Mouse (Mus musculus) inflammation-experienced regulatory T-cells, adult 6 months (primary cell): ENCODE data around the gene 2010111I01Rik. TPM values are rescaled to one million over a fixed set of nuclear protein-coding genes. Genes with fewer than 3 reads are reported as not detected.
"Not testable (repeated sequence)": the region's sequence is repeated elsewhere in the genome, so short reads cannot be mapped to it uniquely, and the experiment has no call there.

Source experiments
- ATAC-seq: one replicate; pipeline ENCODE4 v1.8.0; 2017
- polyA plus RNA-seq, 3 experiments: library from polyadenylated mRNA; unstranded; fragments of 100-300 nt; shearing (Covaris generic); gene quantifications; one replicate each; pipeline ENCODE4 v1.2.1; 2017

Gene 2010111I01Rik
- 100 to 1,000 TPM; 191 to 238 (median 213) TPM for polyA plus RNA-seq

GRCm38 (mm10) chr13:62964640-62965311 lies at the start of gene 2010111I01Rik:
Gene 2010111I01Rik, plus strand, starts transcription at chr13:62964893.
- peak; percentile 97 for ATAC-seq

- ATAC-seq, result no peak
Measured at GRCm38 (mm10) chr13:62916675-62917074, 48.0 kb upstream of the 2010111I01Rik start.

- no peak for ATAC-seq
Measured at GRCm38 (mm10) chr13:62917416-62918110, 47.1 kb upstream of the 2010111I01Rik start.

- ATAC-seq, result peak; percentile 60
Measured at GRCm38 (mm10) chr13:62919647-62920341, 44.9 kb upstream of the 2010111I01Rik start.

- no peak for ATAC-seq
Measured at GRCm38 (mm10) chr13:62922645-62923044, 42.0 kb upstream of the 2010111I01Rik start.

GRCm38 (mm10) chr13:62923182-62923581 lies 41.5 kb upstream of the 2010111I01Rik start:
- ATAC-seq, result no peak

GRCm38 (mm10) chr13:62926479-62926878 lies 38.2 kb upstream of the 2010111I01Rik start:
- ATAC-seq, result no peak

- no peak for ATAC-seq
Measured at GRCm38 (mm10) chr13:62927470-62927869, 37.2 kb upstream of the 2010111I01Rik start.

GRCm38 (mm10) chr13:62929144-62929543 lies 35.5 kb upstream of the 2010111I01Rik start:
- not testable (repeated sequence) for ATAC-seq

GRCm38 (mm10) chr13:62929766-62930389 lies 34.8 kb upstream of the 2010111I01Rik start:
- no peak for ATAC-seq

GRCm38 (mm10) chr13:62932452-62932851 lies 32.2 kb upstream of the 2010111I01Rik start:
- ATAC-seq, result no peak

GRCm38 (mm10) chr13:62939371-62939770 lies 25.3 kb upstream of the 2010111I01Rik start:
- ATAC-seq, result no peak

GRCm38 (mm10) chr13:62939797-62940196 lies 24.9 kb upstream of the 2010111I01Rik start:
- ATAC-seq, result no peak

- ATAC-seq, result no peak
Measured at GRCm38 (mm10) chr13:62940721-62941120, 24.0 kb upstream of the 2010111I01Rik start.

GRCm38 (mm10) chr13:62941341-62942005 lies 23.2 kb upstream of the 2010111I01Rik start:
- no peak for ATAC-seq

- ATAC-seq, result no peak
Measured at GRCm38 (mm10) chr13:62943274-62943830, 21.3 kb upstream of the 2010111I01Rik start.

- no peak for ATAC-seq
Measured at GRCm38 (mm10) chr13:62944109-62944508, 20.6 kb upstream of the 2010111I01Rik start.

GRCm38 (mm10) chr13:62949560-62950188 lies 15.0 kb upstream of the 2010111I01Rik start:
- ATAC-seq, result no peak

GRCm38 (mm10) chr13:62951606-62952005 lies 13.1 kb upstream of the 2010111I01Rik start:
- no peak for ATAC-seq

- no peak for ATAC-seq
Measured at GRCm38 (mm10) chr13:62952047-62952446, 12.6 kb upstream of the 2010111I01Rik start.

GRCm38 (mm10) chr13:62952624-62953023 lies 12.1 kb upstream of the 2010111I01Rik start:
- no peak for ATAC-seq
